Mouse (Mus musculus): Measurements from ENCODE around the gene Gsc2. TPM values are rescaled to one million over a fixed set of nuclear protein-coding genes. Genes with fewer than 3 reads are reported as not detected.
A peak's percentile ranks its signal among the peaks of the same experiment; 100 is the strongest.
"Not testable (repeated sequence)": the region's sequence is repeated elsewhere in the genome, so short reads cannot be mapped to it uniquely, and the experiment has no call there.

Gene Gsc2
- total RNA-seq (2021): not detected
- long read RNA-seq, experiment 1: 0 reads
- long read RNA-seq, experiment 2, partial matches to known transcripts: 0 of 1 reads
- long read RNA-seq, experiment 2, other reads (novel, unspliced or antisense): 1 of 1 reads

GRCm38 (mm10) chr16:17914307-17915249 is at the start of gene Gsc2:
Gene Gsc2 (minus strand): TSS chr16:17915059.
- DNase-seq (ENCODE audit: low spot score in 2 of 2): peak in 1 of 2 experiments; percentile 36
- intact Hi-C loops (cut with DNase I): loop anchor here (5.0 kb wide), 1 partner anchor 73 kb away; no protein-coding TSS in a partner anchor

GRCm38 (mm10) chr16:17962091-17962490 is 47.2 kb upstream of the Gsc2 start:
- DNase-seq (ENCODE audit: low spot score in 2 of 2): no peak
- intact Hi-C loops (cut with DNase I): no loop called here

- DNase-seq (ENCODE audit: low spot score in 2 of 2); intact Hi-C loops (cut with DNase I): not testable (repeated sequence)
These were observed 41.3 kb upstream of the Gsc2 start for GRCm38 (mm10) chr16:17956052-17956638.

GRCm38 (mm10) chr16:17951618-17952017 is 36.8 kb upstream of the Gsc2 start:
- no peak for DNase-seq (ENCODE audit: low spot score in 2 of 2)
- intact Hi-C loops (cut with DNase I): no loop called here

GRCm38 (mm10) chr16:17950068-17950467 is 35.2 kb upstream of the Gsc2 start:
- intact Hi-C loops (cut with DNase I): no loop called here
- DNase-seq (ENCODE audit: low spot score in 2 of 2): no peak

GRCm38 (mm10) chr16:17949421-17949877 is 34.6 kb upstream of the Gsc2 start:
- peak in 1 of 2 experiments; percentile 57 for DNase-seq (ENCODE audit: low spot score in 2 of 2)
- intact Hi-C loops (cut with DNase I): no loop called here

GRCm38 (mm10) chr16:17945081-17945831 is 30.4 kb upstream of the Gsc2 start:
- intact Hi-C loops (cut with DNase I): no loop called here
- no peak for DNase-seq (ENCODE audit: low spot score in 2 of 2)

GRCm38 (mm10) chr16:17943466-17943865 is 28.6 kb upstream of the Gsc2 start:
- intact Hi-C loops (cut with DNase I): no loop called here
- DNase-seq (ENCODE audit: low spot score in 2 of 2): no peak

GRCm38 (mm10) chr16:17939255-17939751 is 24.4 kb upstream of the Gsc2 start:
- intact Hi-C loops (cut with DNase I): no loop called here
- no peak for DNase-seq (ENCODE audit: low spot score in 2 of 2)

GRCm38 (mm10) chr16:17938821-17939220 is 24.0 kb upstream of the Gsc2 start:
- intact Hi-C loops (cut with DNase I): no loop called here
- DNase-seq (ENCODE audit: low spot score in 2 of 2): peak in 1 of 2 experiments; percentile 68

- DNase-seq (ENCODE audit: low spot score in 2 of 2): no peak
- intact Hi-C loops (cut with DNase I): no loop called here
These were observed 23.3 kb upstream of the Gsc2 start for GRCm38 (mm10) chr16:17938187-17938586.

- intact Hi-C loops (cut with DNase I): no loop called here
- no peak for DNase-seq (ENCODE audit: low spot score in 2 of 2)
These were observed 21.9 kb upstream of the Gsc2 start for GRCm38 (mm10) chr16:17936776-17937175.

- DNase-seq (ENCODE audit: low spot score in 2 of 2): no peak
These were observed 19.6 kb upstream of the Gsc2 start for GRCm38 (mm10) chr16:17934445-17934910.

GRCm38 (mm10) chr16:17933594-17934444 is 19.0 kb upstream of the Gsc2 start:
- DNase-seq (ENCODE audit: low spot score in 2 of 2): no peak
- intact Hi-C loops (cut with DNase I): loop anchor here (5.0 kb wide), 1 partner anchor 53 kb away; no protein-coding TSS in a partner anchor

More at GRCm38 (mm10) chr16:17934445-17934910, 19.6 kb upstream of the Gsc2 start:
- intact Hi-C loops (cut with DNase I): loop anchor here (5.0 kb wide), 1 partner anchor 53 kb away; no protein-coding TSS in a partner anchor

GRCm38 (mm10) chr16:17931906-17932460 is 17.1 kb upstream of the Gsc2 start:
- intact Hi-C loops (cut with DNase I): loop anchor here (5.0 kb wide), 1 partner anchor 55 kb away; no protein-coding TSS in a partner anchor
- peak in 1 of 2 experiments; percentile 85 for DNase-seq (ENCODE audit: low spot score in 2 of 2)

- intact Hi-C loops (cut with DNase I): loop anchor here (5.0 to 10.0 kb wide), 3 partner anchors 58 to 285 kb away; partner anchors contain the start of gene Ccdc188
- no peak for DNase-seq (ENCODE audit: low spot score in 2 of 2)
These were observed 14.8 kb upstream of the Gsc2 start for GRCm38 (mm10) chr16:17929631-17930030.

GRCm38 (mm10) chr16:17929211-17929610 is 14.4 kb upstream of the Gsc2 start:
- intact Hi-C loops (cut with DNase I): loop anchor here (5.0 to 10.0 kb wide), 2 partner anchors 108 to 286 kb away; partner anchors contain the start of gene Ccdc188
- DNase-seq (ENCODE audit: low spot score in 2 of 2): no peak

Data from left cerebral cortex, postnatal 14 days (tissue).